Mouse (Mus musculus) C2C12 (cell line): ENCODE results near the gene Tom1l2. TPM values are rescaled to one million over a fixed set of nuclear protein-coding genes. Genes with fewer than 3 reads are reported as not detected.

ENCODE experiments used
- H3K27me3 ChIP-seq: one replicate; pipeline ENCODE4 v1.6.1; 2011; ENCODE audit not compliant: control insufficient read depth, insufficient read depth, insufficient read length
- H3K36me3 ChIP-seq: one replicate; pipeline ENCODE4 v1.6.1; 2011; ENCODE audit not compliant: control insufficient read depth, insufficient read depth
- H3K4me3 ChIP-seq: one replicate; pipeline ENCODE4 v1.5.1; 2011; ENCODE audit warnings: mild to moderate bottlenecking, control low read depth; ENCODE audit not compliant: poor library complexity, insufficient read depth, severe bottlenecking
- H3K79me2 ChIP-seq: one replicate; pipeline ENCODE4 v1.6.1; 2011; ENCODE audit not compliant: control insufficient read depth, insufficient read depth
- H3K79me3 ChIP-seq: one replicate; pipeline ENCODE4 v1.6.1; 2011; ENCODE audit warnings: low read depth, control low read depth
- H3ac ChIP-seq: one replicate; pipeline ENCODE3; 2011; ENCODE audit warnings: low read depth; ENCODE audit not compliant: control insufficient read depth, insufficient read length
- CEBPB ChIP-seq: IDR thresholded peaks from one replicate; pipeline ENCODE4 v1.6.1; 2011; ENCODE audit warnings: low read depth, mild to moderate bottlenecking, control low read depth, moderate library complexity
- CTCF ChIP-seq: IDR thresholded peaks from one replicate; pipeline ENCODE4 v1.5.1; 2011; ENCODE audit not compliant: control insufficient read depth, insufficient read depth, insufficient read length
- FOSL1 ChIP-seq: IDR thresholded peaks from one replicate; pipeline ENCODE4 v1.8.0; 2011; ENCODE audit warnings: mild to moderate bottlenecking, low read length; ENCODE audit not compliant: poor library complexity, insufficient read depth, severe bottlenecking
- MAX ChIP-seq: IDR thresholded peaks from one replicate; pipeline ENCODE4 v1.6.1; 2011; ENCODE audit warnings: mild to moderate bottlenecking, control low read depth
- MYOD1 ChIP-seq: IDR thresholded peaks from one replicate; pipeline ENCODE4 v1.6.1; 2011; ENCODE audit warnings: low read depth; ENCODE audit not compliant: control insufficient read depth, insufficient read length
- MYOG ChIP-seq: IDR thresholded peaks from one replicate; pipeline ENCODE4 v1.6.1; 2011; ENCODE audit not compliant: control insufficient read depth, insufficient read length; ENCODE audit errors: extremely low read depth
- USF1 ChIP-seq: IDR thresholded peaks from one replicate; pipeline ENCODE4 v1.6.1; 2011; ENCODE audit warnings: low read depth, mild to moderate bottlenecking, control low read depth, moderate library complexity
- polyA plus RNA-seq: library from polyadenylated mRNA; unstranded; fragments of >200 nt; fragmentation: generic; extraction: Trizol; gene quantifications from one replicate; pipeline ENCODE4 v1.2.1, GENCODE M21; 2012; ENCODE audit warnings: missing spikeins

Gene Tom1l2
- polyA plus RNA-seq, 1 experiment = 17.1 TPM

DNA sequence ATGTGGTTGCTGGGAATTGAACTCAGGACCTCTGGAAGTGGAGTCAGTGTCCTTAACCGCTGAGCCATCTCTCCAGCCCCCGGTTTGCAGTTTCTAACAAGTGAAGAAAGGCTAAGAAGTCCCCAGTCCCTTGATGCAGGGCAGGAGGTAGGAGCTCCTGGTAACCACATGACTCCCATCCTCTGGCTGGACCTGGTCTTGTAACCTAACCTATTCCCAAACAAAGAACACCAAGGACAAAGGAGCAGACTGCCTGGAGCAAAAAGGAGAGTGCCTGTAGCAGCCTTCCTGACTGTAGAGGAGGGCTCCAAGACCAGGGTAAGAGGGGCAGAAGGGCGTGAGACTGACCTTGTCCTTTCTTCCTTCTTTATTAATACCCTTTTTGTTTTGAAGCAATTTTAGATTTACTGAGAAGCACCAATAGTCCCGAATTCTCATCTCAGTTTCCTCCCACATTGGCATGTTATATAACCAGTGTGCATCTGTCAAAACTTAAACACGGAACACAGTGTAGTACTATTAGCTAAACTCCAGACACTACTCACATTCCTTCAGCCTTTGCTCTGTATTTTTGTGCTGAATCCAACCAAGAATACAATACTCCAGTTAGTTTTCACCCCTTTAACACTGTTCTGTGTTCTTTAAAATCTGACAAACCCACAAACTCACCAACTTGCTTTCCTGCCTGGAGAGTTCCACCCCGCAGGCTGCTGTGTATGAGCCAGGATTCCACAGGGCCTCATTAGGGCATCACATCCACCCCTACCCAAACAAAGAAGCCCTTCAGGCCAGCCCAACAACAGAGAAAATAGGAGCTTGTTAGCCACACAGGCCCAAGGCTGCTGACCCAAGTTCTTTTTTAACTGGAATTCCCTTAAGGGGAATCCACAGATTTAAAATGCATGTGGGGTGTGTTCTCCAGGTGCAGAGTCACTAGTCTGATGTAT is 58.7 kb downstream of the Tom1l2 start:
- no peak overlapping the region for H3ac ChIP-seq
- TF ChIP-seq MAX (no peak), MYOG (no peak), FOSL1 (no peak), MYOD1 (no peak), CEBPB (no peak), USF1 (no peak), CTCF (no peak)

DNA sequence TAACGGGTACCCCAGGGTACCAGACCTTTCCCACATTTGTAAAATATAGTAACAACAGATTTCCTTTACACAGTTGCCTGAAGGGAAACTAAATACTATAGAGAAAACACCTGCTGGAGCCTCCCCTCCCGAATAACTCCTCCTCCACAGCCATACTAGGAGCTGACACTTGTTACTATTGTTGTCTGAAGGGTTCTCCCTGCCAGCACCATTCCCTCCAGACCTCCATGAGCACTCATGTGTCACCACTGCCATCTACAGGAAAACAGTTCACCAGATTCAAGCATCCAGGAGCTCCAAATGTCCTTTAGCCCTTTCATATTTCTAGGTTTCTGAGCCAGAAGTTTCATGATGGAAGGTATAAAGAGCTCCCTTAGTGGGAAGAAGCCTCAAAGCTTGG is 60.0 kb downstream of the Tom1l2 start:
- Histone ChIP-seq H3K36me3 (no peaks in the 10 kb centered on the region), H3ac (no peak overlapping the region), H3K79me3 (no peaks in the 10 kb centered on the region), H3K79me2 (no peaks in the 10 kb centered on the region), H3K4me3 (no peak overlapping the region), H3K27me3 (no peaks in the 10 kb centered on the region)
- TF ChIP-seq CEBPB = no peak
- TF ChIP-seq MYOD1 = no peak
- TF ChIP-seq CTCF = peak; percentile 43
- TF ChIP-seq MAX = no peak
- no peak for TF ChIP-seq USF1

More for the DNA sequence above, 58.7 kb downstream of the Tom1l2 start:
- Histone ChIP-seq H3K27me3 (no peaks in the 10 kb centered on the region), H3K79me2 (no peaks in the 10 kb centered on the region), H3K4me3 (no peak overlapping the region), H3K79me3 (no peaks in the 10 kb centered on the region), H3K36me3 (no peaks in the 10 kb centered on the region)

DNA sequence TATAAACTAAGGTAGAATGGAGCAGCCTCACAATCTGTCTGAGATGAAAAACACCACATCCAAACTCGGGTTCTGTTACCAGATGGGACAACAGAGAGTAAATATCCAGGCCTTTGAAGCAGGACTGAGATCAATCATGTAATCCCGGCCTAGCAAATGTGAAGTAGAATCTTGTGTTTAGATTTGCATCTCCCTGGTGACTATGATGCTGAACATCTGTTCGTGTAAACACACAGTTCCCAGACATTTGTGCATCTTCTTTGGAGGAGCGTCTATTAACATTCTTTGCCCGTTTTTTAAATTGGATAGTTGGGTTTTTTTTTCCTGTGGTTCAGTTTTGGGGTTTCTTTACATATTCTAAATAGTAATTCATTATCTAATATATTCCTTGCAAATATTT is 63.7 kb downstream of the Tom1l2 start:
- no peak overlapping the region for H3K4me3 ChIP-seq
- H3K27me3 ChIP-seq = no peaks in the 10 kb centered on the region
- TF ChIP-seq USF1 (no peak), CEBPB (no peak), CTCF (no peak)
- no peak overlapping the region for H3ac ChIP-seq
- H3K36me3 ChIP-seq = no peaks in the 10 kb centered on the region
- H3K79me3 ChIP-seq = no peaks in the 10 kb centered on the region
- no peaks in the 10 kb centered on the region for H3K79me2 ChIP-seq

DNA sequence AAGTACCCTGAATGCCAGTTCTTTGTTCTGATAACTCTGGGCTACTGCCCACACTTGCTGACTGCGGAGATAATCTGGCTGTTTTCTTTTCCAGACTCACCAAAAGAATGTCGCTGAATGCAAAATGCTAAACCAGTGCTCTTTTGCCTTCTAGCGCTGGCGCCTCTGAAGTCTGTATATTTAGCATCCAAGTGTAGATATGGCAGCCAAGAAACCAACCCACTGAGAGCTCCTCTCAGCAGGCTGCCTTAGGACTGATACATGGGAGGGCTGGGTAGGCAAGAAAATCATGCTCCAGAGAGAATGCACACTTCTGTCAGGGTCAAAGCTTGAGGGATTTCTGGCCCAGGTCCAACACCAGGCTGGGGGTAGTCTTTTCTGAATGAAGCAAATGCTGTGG is 66.4 kb downstream of the Tom1l2 start:
- no peak for TF ChIP-seq CTCF
- TF ChIP-seq FOSL1 = no peak
- TF ChIP-seq MYOD1 = no peak
- no peak for TF ChIP-seq CEBPB
- TF ChIP-seq MAX = no peak
- TF ChIP-seq MYOG = no peak
- TF ChIP-seq USF1 = no peak
- Histone ChIP-seq H3K79me3 (no peaks in the 10 kb centered on the region), H3K36me3 (no peaks in the 10 kb centered on the region)

DNA sequence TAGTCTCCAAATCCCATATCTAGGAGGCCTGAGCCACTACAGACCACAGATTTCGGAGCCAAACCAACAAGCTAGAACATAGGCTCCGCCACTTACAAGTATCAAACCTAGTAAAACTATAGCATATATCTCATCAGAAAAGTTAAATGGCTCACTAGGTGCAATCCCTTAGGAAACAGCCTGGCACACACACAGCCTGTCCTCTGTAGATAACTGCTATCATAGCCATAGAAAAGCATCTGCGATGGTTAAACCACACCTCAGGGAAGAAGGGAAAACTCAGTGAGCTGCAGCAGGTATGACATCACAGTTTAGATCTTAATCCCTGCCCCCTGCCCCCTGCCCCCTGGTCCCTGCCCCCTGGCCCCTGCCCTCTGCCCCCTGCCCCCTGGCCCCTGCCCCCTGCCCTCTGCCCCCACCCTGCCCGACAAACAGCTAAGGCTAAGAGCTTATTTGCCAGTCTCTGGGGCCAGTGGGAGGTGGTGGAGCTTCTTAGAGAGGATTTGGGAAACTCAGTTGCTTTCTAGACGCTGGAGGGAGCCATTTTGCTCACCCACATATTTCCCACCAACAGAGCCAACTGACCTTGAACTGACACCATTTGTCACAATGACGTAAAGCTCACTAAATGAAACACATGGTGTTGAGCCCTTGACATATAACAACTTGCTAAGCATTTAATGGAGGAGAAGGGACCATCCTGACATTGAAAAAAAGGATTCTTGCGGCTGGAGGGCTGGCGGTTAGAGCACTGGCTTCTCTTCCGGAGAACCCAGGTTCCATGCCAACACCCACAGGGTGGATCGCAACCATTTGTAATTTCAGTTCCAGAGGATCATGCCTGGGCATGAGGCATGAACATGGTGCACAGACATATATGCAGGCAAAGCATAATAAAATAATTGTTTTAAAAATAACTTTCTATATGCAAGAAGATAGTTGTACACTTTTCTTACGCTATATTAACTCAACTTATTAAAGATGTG is 72.0 kb downstream of the Tom1l2 start:
- H3K79me3 ChIP-seq = no peaks in the 10 kb centered on the region
- TF ChIP-seq MYOD1 (no peak), CTCF (no peak), FOSL1 (no peak), CEBPB (no peak), USF1 (no peak), MAX (no peak), MYOG (no peak)
- H3K4me3 ChIP-seq = no peak overlapping the region
- no peaks in the 10 kb centered on the region for H3K27me3 ChIP-seq
- peaks cover 9% of the 10 kb centered on the region for H3K36me3 ChIP-seq
- H3ac ChIP-seq = no peak overlapping the region
- H3K79me2 ChIP-seq = no peaks in the 10 kb centered on the region

More for the DNA sequence above, 66.4 kb downstream of the Tom1l2 start:
- H3K4me3 ChIP-seq = no peak overlapping the region
- no peaks in the 10 kb centered on the region for H3K27me3 ChIP-seq
- no peaks in the 10 kb centered on the region for H3K79me2 ChIP-seq
- H3ac ChIP-seq = no peak overlapping the region
